Mouse (Mus musculus): ENCODE data around the gene Mastl. TPM values are rescaled to one million over a fixed set of nuclear protein-coding genes. Genes with fewer than 3 reads are reported as not detected.

Gene Mastl
- polyA plus RNA-seq, 1 experiment: 0.48 TPM

- Histone ChIP-seq H3K27ac (ENCODE audit: insufficient read depth, low read length) (no peak overlapping the region), H3K4me1 (ENCODE audit: control insufficient read depth, insufficient read depth, low read length) (no peaks in the 10 kb centered on the region), H3K4me3 (ENCODE audit: insufficient read depth, low read length) (no peak overlapping the region)
- no peak for TF ChIP-seq POLR2A (IDR thresholded peaks at IDR 0.05; ENCODE audit: extremely low read depth, insufficient read depth, low read length)
- TF ChIP-seq CTCF (IDR thresholded peaks at IDR 0.05; ENCODE audit: extremely low read depth, insufficient read depth, low read length): no peak
These were observed 58.8 kb downstream of the Mastl start for GRCm38 (mm10) chr2:23097028-23097427.

GRCm38 (mm10) chr2:23092216-23092615 is 63.6 kb downstream of the Mastl start:
- peak; percentile 37; the same call in 1 of the 2 replicates for TF ChIP-seq CTCF (IDR thresholded peaks at IDR 0.05; ENCODE audit: extremely low read depth, insufficient read depth, low read length)
- TF ChIP-seq POLR2A (IDR thresholded peaks at IDR 0.05; ENCODE audit: extremely low read depth, insufficient read depth, low read length): no peak
- Histone ChIP-seq H3K4me3 (ENCODE audit: insufficient read depth, low read length) (no peak overlapping the region), H3K4me1 (ENCODE audit: control insufficient read depth, insufficient read depth, low read length) (no peaks in the 10 kb centered on the region), H3K27ac (ENCODE audit: insufficient read depth, low read length) (no peak overlapping the region)

GRCm38 (mm10) chr2:23084540-23084939 is 71.3 kb downstream of the Mastl start:
- Histone ChIP-seq H3K4me3 (ENCODE audit: insufficient read depth, low read length) (no peak overlapping the region), H3K27ac (ENCODE audit: insufficient read depth, low read length) (no peak overlapping the region)
- no peak for TF ChIP-seq POLR2A (IDR thresholded peaks at IDR 0.05; ENCODE audit: extremely low read depth, insufficient read depth, low read length)

GRCm38 (mm10) chr2:23078588-23078987 is 77.2 kb downstream of the Mastl start:
- no peak overlapping the region for H3K27ac ChIP-seq (ENCODE audit: insufficient read depth, low read length)
- H3K4me3 ChIP-seq (ENCODE audit: insufficient read depth, low read length): no peak overlapping the region
- H3K4me1 ChIP-seq (ENCODE audit: control insufficient read depth, insufficient read depth, low read length): no peaks in the 10 kb centered on the region
- TF ChIP-seq POLR2A (IDR thresholded peaks at IDR 0.05; ENCODE audit: extremely low read depth, insufficient read depth, low read length): no peak
- TF ChIP-seq CTCF (IDR thresholded peaks at IDR 0.05; ENCODE audit: extremely low read depth, insufficient read depth, low read length): no peak

More at GRCm38 (mm10) chr2:23084540-23084939, 71.3 kb downstream of the Mastl start:
- no peaks in the 10 kb centered on the region for H3K4me1 ChIP-seq (ENCODE audit: control insufficient read depth, insufficient read depth, low read length)

- Histone ChIP-seq H3K4me1 (ENCODE audit: control insufficient read depth, insufficient read depth, low read length) (peaks cover 2% of the 10 kb centered on the region; the same call in 1 of the 2 replicates), H3K4me3 (ENCODE audit: insufficient read depth, low read length) (no peak overlapping the region), H3K27ac (ENCODE audit: insufficient read depth, low read length) (no peak overlapping the region)
- TF ChIP-seq POLR2A (IDR thresholded peaks at IDR 0.05; ENCODE audit: extremely low read depth, insufficient read depth, low read length) (no peak), CTCF (IDR thresholded peaks at IDR 0.05; ENCODE audit: extremely low read depth, insufficient read depth, low read length) (no peak)
These were observed 78.1 kb downstream of the Mastl start for GRCm38 (mm10) chr2:23077693-23078092.

GRCm38 (mm10) chr2:23076783-23077182 is 79.0 kb downstream of the Mastl start:
- peaks cover 2% of the 10 kb centered on the region; the same call in 1 of the 2 replicates for H3K4me1 ChIP-seq (ENCODE audit: control insufficient read depth, insufficient read depth, low read length)
- no peak overlapping the region for H3K27ac ChIP-seq (ENCODE audit: insufficient read depth, low read length)
- no peak for TF ChIP-seq POLR2A (IDR thresholded peaks at IDR 0.05; ENCODE audit: extremely low read depth, insufficient read depth, low read length)
- no peak for TF ChIP-seq CTCF (IDR thresholded peaks at IDR 0.05; ENCODE audit: extremely low read depth, insufficient read depth, low read length)
- H3K4me3 ChIP-seq (ENCODE audit: insufficient read depth, low read length): no peak overlapping the region

- no peak overlapping the region for H3K27ac ChIP-seq (ENCODE audit: insufficient read depth, low read length)
- H3K4me1 ChIP-seq (ENCODE audit: control insufficient read depth, insufficient read depth, low read length): peaks cover 2% of the 10 kb centered on the region
- TF ChIP-seq POLR2A (IDR thresholded peaks at IDR 0.05; ENCODE audit: extremely low read depth, insufficient read depth, low read length): no peak
- H3K4me3 ChIP-seq (ENCODE audit: insufficient read depth, low read length): no peak overlapping the region
These were observed 80.0 kb downstream of the Mastl start for GRCm38 (mm10) chr2:23075846-23076245.

GRCm38 (mm10) chr2:23071406-23071805 is 84.4 kb downstream of the Mastl start:
- H3K4me1 ChIP-seq (ENCODE audit: control insufficient read depth, insufficient read depth, low read length): peaks cover 4% of the 10 kb centered on the region
- TF ChIP-seq CTCF (IDR thresholded peaks at IDR 0.05; ENCODE audit: extremely low read depth, insufficient read depth, low read length): no peak
- TF ChIP-seq POLR2A (IDR thresholded peaks at IDR 0.05; ENCODE audit: extremely low read depth, insufficient read depth, low read length): no peak
- no peak overlapping the region for H3K4me3 ChIP-seq (ENCODE audit: insufficient read depth, low read length)
- no peak overlapping the region for H3K27ac ChIP-seq (ENCODE audit: insufficient read depth, low read length)

- no peak overlapping the region for H3K4me3 ChIP-seq (ENCODE audit: insufficient read depth, low read length)
- H3K4me1 ChIP-seq (ENCODE audit: control insufficient read depth, insufficient read depth, low read length): peaks cover 4% of the 10 kb centered on the region
- no peak overlapping the region for H3K27ac ChIP-seq (ENCODE audit: insufficient read depth, low read length)
- TF ChIP-seq POLR2A (IDR thresholded peaks at IDR 0.05; ENCODE audit: extremely low read depth, insufficient read depth, low read length): no peak
- no peak for TF ChIP-seq CTCF (IDR thresholded peaks at IDR 0.05; ENCODE audit: extremely low read depth, insufficient read depth, low read length)
These were observed 85.3 kb downstream of the Mastl start for GRCm38 (mm10) chr2:23070491-23070890.

- Histone ChIP-seq H3K4me1 (ENCODE audit: control insufficient read depth, insufficient read depth, low read length) (peaks cover 4% of the 10 kb centered on the region), H3K27ac (ENCODE audit: insufficient read depth, low read length) (peak overlapping the region; percentile 96), H3K4me3 (ENCODE audit: insufficient read depth, low read length) (peak overlapping the region; percentile 89)
- TF ChIP-seq POLR2A (IDR thresholded peaks at IDR 0.05; ENCODE audit: extremely low read depth, insufficient read depth, low read length): peak; percentile 97
- TF ChIP-seq CTCF (IDR thresholded peaks at IDR 0.05; ENCODE audit: extremely low read depth, insufficient read depth, low read length): no peak
These were observed 86.7 kb downstream of the Mastl start for GRCm38 (mm10) chr2:23068894-23069744.

Measured in cortical plate, adult 2 months (tissue).